Mouse (Mus musculus) liver, embryonic 15.5 days (tissue): ENCODE data around the gene 2300002M23Rik. TPM values are rescaled to one million over a fixed set of nuclear protein-coding genes. Genes with fewer than 3 reads are reported as not detected.

ENCODE experiments used
- ATAC-seq: fragments of 200-750 bp; cut with Nextera tagmentation; 2 replicates; pipeline ENCODE4 v1.8.0; 2017; ENCODE audit warnings: moderate number of reproducible peaks, mild to moderate bottlenecking, moderate library complexity; ENCODE audit not compliant: insufficient read depth
- H3K27ac ChIP-seq: fragments of 300-500 bp; sonication (generic); replicated peaks from 2 replicates; pipeline ENCODE4 v1.5.1; 2015; ENCODE audit warnings: mild to moderate bottlenecking, inconsistent platforms
- H3K27me3 ChIP-seq: fragments of 300-500 bp; sonication (generic); 2 replicates; pipeline ENCODE4 v1.6.1; 2015; ENCODE audit warnings: mild to moderate bottlenecking, inconsistent platforms
- H3K36me3 ChIP-seq: fragments of 300-500 bp; sonication (generic); replicated peaks from 2 replicates; pipeline ENCODE4 v1.6.1; 2015; ENCODE audit warnings: moderate library complexity, mild to moderate bottlenecking, inconsistent platforms
- H3K4me1 ChIP-seq: fragments of 300-500 bp; sonication (generic); replicated peaks from 2 replicates; pipeline ENCODE4 v1.6.1; 2015; ENCODE audit warnings: inconsistent platforms
- H3K4me2 ChIP-seq: fragments of 300-500 bp; sonication (generic); 2 replicates; pipeline ENCODE4 v1.6.1; 2015; ENCODE audit warnings: moderate library complexity, mild to moderate bottlenecking, inconsistent platforms
- H3K4me3 ChIP-seq: fragments of 300-500 bp; sonication (generic); replicated peaks from 2 replicates; pipeline ENCODE4 v1.5.1; 2015; ENCODE audit warnings: mild to moderate bottlenecking, inconsistent platforms
- H3K9ac ChIP-seq: fragments of 300-500 bp; sonication (generic); 2 replicates; pipeline ENCODE4 v1.6.1; 2015; ENCODE audit warnings: moderate library complexity, mild to moderate bottlenecking, inconsistent platforms
- H3K9me3 ChIP-seq: fragments of 300-500 bp; sonication (generic); replicated peaks from 2 replicates; pipeline ENCODE4 v1.6.1; 2016; ENCODE audit warnings: inconsistent platforms
- WGBS: fragments of 180-500 bp; shearing (Covaris S2); methylation state at CpG from one replicate; pipeline ENCODE4 v1.1.7; 2015; ENCODE audit warnings: mixed read lengths; ENCODE audit not compliant: insufficient replicate concordance; 5-methylcytosine and 5-hydroxymethylcytosine counted together
- polyA plus RNA-seq: library from polyadenylated mRNA; unstranded; fragments of >200 nt; fragmentation: Nextera tagmentation; extraction: Ambion mirVana; gene quantifications from 2 replicates; pipeline ENCODE4 v1.2.1, GENCODE M21; 2015

2300002M23Rik gene
- polyA plus RNA-seq, 1 experiment from 2014 or later, result not detected

- no peaks in the 10 kb centered on the region for H3K36me3 ChIP-seq
- no peak overlapping the region for H3K27ac ChIP-seq
- ATAC-seq, result no peak
- no peaks in the 10 kb centered on the region for H3K27me3 ChIP-seq
- H3K9ac ChIP-seq, result no peak overlapping the region
- H3K4me1 ChIP-seq, result no peaks in the 10 kb centered on the region
- no peak overlapping the region for H3K4me2 ChIP-seq
- H3K4me3 ChIP-seq, result no peak overlapping the region
- WGBS, result 69% methylated on average over 13 of the region's 13 CpGs
- H3K9me3 ChIP-seq, result no peaks in the 10 kb centered on the region
Measured at GRCm38 (mm10) chr17:35556186-35556765, 11.0 kb upstream of the 2300002M23Rik start.

GRCm38 (mm10) chr17:35556812-35557211, 10.4 kb upstream of the 2300002M23Rik start:
- 24% methylated on average over 5 of the region's 5 CpGs for WGBS
- H3K36me3 ChIP-seq, result no peaks in the 10 kb centered on the region
- no peak overlapping the region for H3K4me2 ChIP-seq
- ATAC-seq, result no peak
- H3K9ac ChIP-seq, result no peak overlapping the region
- no peak overlapping the region for H3K4me3 ChIP-seq
- H3K4me1 ChIP-seq, result no peaks in the 10 kb centered on the region
- no peaks in the 10 kb centered on the region for H3K27me3 ChIP-seq
- H3K9me3 ChIP-seq, result no peaks in the 10 kb centered on the region
- H3K27ac ChIP-seq, result no peak overlapping the region

GRCm38 (mm10) chr17:35557351-35557750, 9.9 kb upstream of the 2300002M23Rik start:
- Histone ChIP-seq H3K27ac (no peak overlapping the region), H3K4me1 (no peaks in the 10 kb centered on the region), H3K9ac (no peak overlapping the region), H3K9me3 (no peaks in the 10 kb centered on the region), H3K36me3 (no peaks in the 10 kb centered on the region), H3K4me3 (no peak overlapping the region), H3K4me2 (no peak overlapping the region), H3K27me3 (no peaks in the 10 kb centered on the region)
- 64% methylated on average over 9 of the region's 9 CpGs for WGBS
- ATAC-seq, result no peak

- no peaks in the 10 kb centered on the region for H3K27me3 ChIP-seq
- 43% methylated on average over 8 of the region's 8 CpGs for WGBS
- ATAC-seq, result no peak
- no peak overlapping the region for H3K4me2 ChIP-seq
- H3K9me3 ChIP-seq, result no peaks in the 10 kb centered on the region
- H3K4me3 ChIP-seq, result no peak overlapping the region
- H3K4me1 ChIP-seq, result no peaks in the 10 kb centered on the region
- no peak overlapping the region for H3K9ac ChIP-seq
- no peaks in the 10 kb centered on the region for H3K36me3 ChIP-seq
- no peak overlapping the region for H3K27ac ChIP-seq
Measured at GRCm38 (mm10) chr17:35558216-35558615, 9.0 kb upstream of the 2300002M23Rik start.

GRCm38 (mm10) chr17:35567767-35568166, 517 bp downstream of the 2300002M23Rik start:
- ATAC-seq, result no peak
- WGBS, result 20% methylated on average over 9 of the region's 9 CpGs
- H3K4me3 ChIP-seq, result no peak overlapping the region

GRCm38 (mm10) chr17:35569091-35569944, 2.1 kb downstream of the 2300002M23Rik start:
- H3K4me3 ChIP-seq, result no peak overlapping the region
- H3K4me1 ChIP-seq, result no peaks in the 10 kb centered on the region; the same call in 1 of the 2 replicates
- H3K4me2 ChIP-seq, result no peak overlapping the region
- H3K27me3 ChIP-seq, result peaks cover 38% of the 10 kb centered on the region
- 5% methylated on average over 28 of the region's 28 CpGs for WGBS
- ATAC-seq, result no peak
- H3K36me3 ChIP-seq, result no peaks in the 10 kb centered on the region
- H3K9ac ChIP-seq, result no peak overlapping the region
- no peak overlapping the region for H3K27ac ChIP-seq
- no peaks in the 10 kb centered on the region for H3K9me3 ChIP-seq

More at GRCm38 (mm10) chr17:35567767-35568166, 517 bp downstream of the 2300002M23Rik start:
- H3K9me3 ChIP-seq, result no peaks in the 10 kb centered on the region
- peaks cover 38% of the 10 kb centered on the region for H3K27me3 ChIP-seq
- H3K27ac ChIP-seq, result no peak overlapping the region
- H3K4me2 ChIP-seq, result no peak overlapping the region
- no peaks in the 10 kb centered on the region; the same call in 1 of the 2 replicates for H3K4me1 ChIP-seq
- H3K9ac ChIP-seq, result no peak overlapping the region
- H3K36me3 ChIP-seq, result no peaks in the 10 kb centered on the region

- Histone ChIP-seq H3K27ac (no peak overlapping the region), H3K4me1 (no peaks in the 10 kb centered on the region; the same call in 1 of the 2 replicates), H3K4me2 (no peak overlapping the region), H3K27me3 (peaks cover 45% of the 10 kb centered on the region), H3K9me3 (no peaks in the 10 kb centered on the region), H3K36me3 (no peaks in the 10 kb centered on the region), H3K9ac (no peak overlapping the region), H3K4me3 (no peak overlapping the region)
- 70% methylated on average over 14 of the region's 14 CpGs for WGBS
- ATAC-seq, result no peak
Measured at GRCm38 (mm10) chr17:35570836-35571235, 3.6 kb downstream of the 2300002M23Rik start.

- H3K4me1 ChIP-seq, result no peaks in the 10 kb centered on the region; the same call in 1 of the 2 replicates
- H3K4me2 ChIP-seq, result no peak overlapping the region
- H3K4me3 ChIP-seq, result no peak overlapping the region
- H3K27ac ChIP-seq, result no peak overlapping the region
- no peak overlapping the region for H3K9ac ChIP-seq
- peaks cover 44% of the 10 kb centered on the region for H3K27me3 ChIP-seq
- no peaks in the 10 kb centered on the region for H3K9me3 ChIP-seq
- 82% methylated on average over 7 of the region's 7 CpGs for WGBS
- H3K36me3 ChIP-seq, result no peaks in the 10 kb centered on the region
- no peak for ATAC-seq
Measured at GRCm38 (mm10) chr17:35571477-35571876, 4.2 kb downstream of the 2300002M23Rik start.

- no peak for ATAC-seq
- 17% methylated on average over 6 of the region's 6 CpGs for WGBS
- peaks cover 18% of the 10 kb centered on the region; the same call in 1 of the 2 replicates for H3K27me3 ChIP-seq
- H3K36me3 ChIP-seq, result no peaks in the 10 kb centered on the region
- H3K4me3 ChIP-seq, result no peak overlapping the region
- H3K4me2 ChIP-seq, result no peak overlapping the region
- no peak overlapping the region for H3K9ac ChIP-seq
- no peaks in the 10 kb centered on the region for H3K4me1 ChIP-seq
- no peak overlapping the region for H3K27ac ChIP-seq
- no peaks in the 10 kb centered on the region for H3K9me3 ChIP-seq
Measured at GRCm38 (mm10) chr17:35578211-35578610, 11.0 kb downstream of the 2300002M23Rik start.

GRCm38 (mm10) chr17:35582900-35583299, 15.7 kb downstream of the 2300002M23Rik start:
- Histone ChIP-seq H3K36me3 (no peaks in the 10 kb centered on the region), H3K27ac (no peak overlapping the region), H3K9ac (no peak overlapping the region), H3K27me3 (0 out of 2 replicates have a peak, but pooled peaks cover 3% of the 10 kb centered on the region), H3K4me3 (no peak overlapping the region), H3K9me3 (no peaks in the 10 kb centered on the region), H3K4me2 (no peak overlapping the region), H3K4me1 (no peaks in the 10 kb centered on the region)
- ATAC-seq, result no peak
- 86% methylated on average over 1 of the region's 1 CpGs for WGBS

- no peaks in the 10 kb centered on the region for H3K36me3 ChIP-seq
- H3K9ac ChIP-seq, result no peak overlapping the region
- WGBS, result 15% methylated on average over 16 of the region's 16 CpGs
- H3K4me2 ChIP-seq, result no peak overlapping the region
- H3K9me3 ChIP-seq, result no peaks in the 10 kb centered on the region
- H3K4me1 ChIP-seq, result no peaks in the 10 kb centered on the region
- H3K27ac ChIP-seq, result no peak overlapping the region
- H3K4me3 ChIP-seq, result no peak overlapping the region
- no peak for ATAC-seq
- 0 out of 2 replicates have a peak, but pooled peaks cover 3% of the 10 kb centered on the region for H3K27me3 ChIP-seq
Measured at GRCm38 (mm10) chr17:35584330-35584937, 17.2 kb downstream of the 2300002M23Rik start.
